Mouse (Mus musculus) kidney, adult 10 weeks (tissue): Measurements from ENCODE around the gene Tcstv1. TPM values are rescaled to one million over a fixed set of nuclear protein-coding genes. Genes with fewer than 3 reads are reported as not detected.

Experiments
- polyA plus RNA-seq: library from polyadenylated mRNA; stranded (reverse); fragments of 350-450 nt; fragmentation: Illumina TruSeq; extraction: RNeasy Lipid Tissue Mini Kit (QIAGEN cat#74804); gene quantifications from one replicate; pipeline ENCODE4 v1.2.3, GENCODE M21; 2014; ENCODE audit warnings: low read depth, low replicate concordance

Tcstv1 gene
- not detected for polyA plus RNA-seq

DNA sequence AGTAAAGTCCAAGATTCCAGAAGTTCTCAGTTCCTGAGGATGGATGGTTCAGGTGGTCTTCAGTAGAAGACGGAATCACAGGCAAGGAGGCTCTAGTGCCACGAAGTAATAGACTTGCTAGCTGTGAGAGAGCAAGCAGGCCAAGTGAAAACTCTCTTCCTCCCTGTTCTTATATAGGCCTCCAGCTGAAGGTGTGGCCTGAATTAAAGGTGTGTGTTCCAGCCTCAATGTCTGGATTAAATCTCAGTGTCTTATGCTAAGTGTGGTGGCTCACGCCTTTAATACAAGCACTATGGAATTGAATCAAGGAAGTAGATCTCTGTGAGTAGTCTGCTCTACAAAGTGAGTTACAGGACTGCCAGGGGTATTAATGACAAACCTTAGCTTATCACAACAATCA lies at the start of gene Tcstv1:
Tcstv1 (minus strand) TSS at position 101 of the 400 bp plus-strand sequence.

DNA sequence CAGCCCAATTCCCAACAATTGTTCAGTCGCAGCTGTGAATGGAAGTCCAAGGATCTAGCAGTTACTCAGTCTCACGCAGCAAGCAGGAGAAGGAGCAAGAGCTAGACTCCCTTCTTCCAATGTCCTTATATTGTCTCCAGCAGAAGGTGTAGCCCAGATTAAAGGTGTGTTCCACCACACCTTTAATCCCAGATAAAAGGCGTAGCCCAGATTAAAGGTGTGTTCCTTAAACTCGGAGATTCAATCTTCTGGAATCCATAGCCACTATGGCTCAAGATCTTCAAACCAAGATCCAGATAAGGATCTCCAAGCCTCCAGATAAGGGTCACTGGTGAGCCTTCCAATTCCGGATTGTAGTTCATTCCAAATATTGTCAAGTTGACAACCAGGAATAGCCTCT lies 34.6 kb upstream of the Tcstv1 start, which contains the start of gene Gm21761:
Gm21761 (minus strand) TSS at position 101 of the 400 bp plus-strand sequence.

Other genes starting within 250 kb of the Tcstv1 start
- gene Hmgcs1, start 204.4 kb downstream of the Tcstv1 start, polyA plus RNA-seq: 554 TPM
- gene Nim1k, start 138.9 kb downstream of the Tcstv1 start, polyA plus RNA-seq: 2.4 TPM
- 52.7 TPM for gene Zfp131, start 103.9 kb downstream of the Tcstv1 start, polyA plus RNA-seq
- not detected for gene AF067063, start 64.6 kb downstream of the Tcstv1 start, polyA plus RNA-seq
- gene D13Ertd608e, start 58.8 kb downstream of the Tcstv1 start, polyA plus RNA-seq: not detected
- not detected for gene Gm21761, start 34.5 kb upstream of the Tcstv1 start, polyA plus RNA-seq
- not detected for gene B020031M17Rik, start 56.0 kb upstream of the Tcstv1 start, polyA plus RNA-seq
- not detected for gene Gm36079, start 132.2 kb upstream of the Tcstv1 start, polyA plus RNA-seq
- gene Gm21188, start 157.4 kb upstream of the Tcstv1 start, polyA plus RNA-seq: 0.36 TPM
- not detected for gene Gm20767, start 245.5 kb upstream of the Tcstv1 start, polyA plus RNA-seq